Mouse (Mus musculus): ENCODE data around the gene Sf3b4. TPM values are rescaled to one million over a fixed set of nuclear protein-coding genes. Genes with fewer than 3 reads are reported as not detected.
"Not testable (repeated sequence)": the region's sequence is repeated elsewhere in the genome, so short reads cannot be mapped to it uniquely, and the experiment has no call there.

Sf3b4 gene
- polyA plus RNA-seq, 2 experiments from 2014 or later = 53.4 to 58.5 TPM

DNA sequence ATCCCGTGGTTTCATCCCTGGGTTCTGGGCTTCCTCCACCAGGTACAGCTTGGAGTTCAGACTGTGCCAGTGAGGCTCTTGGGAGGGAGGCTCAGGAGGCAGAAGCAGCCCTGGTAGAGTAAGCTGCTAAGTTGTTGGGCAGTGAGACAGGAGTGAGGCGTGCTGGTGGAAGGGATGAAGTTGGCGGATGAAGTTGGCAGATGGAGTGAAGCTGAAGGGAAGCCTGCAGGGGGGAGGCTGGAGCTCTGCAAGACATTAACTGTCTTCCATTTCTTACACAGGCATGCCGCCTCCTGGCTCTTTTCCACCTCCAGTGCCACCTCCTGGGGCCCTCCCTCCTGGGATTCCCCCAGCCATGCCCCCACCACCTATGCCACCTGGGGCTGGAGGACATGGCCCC lies 1.9 kb downstream of the Sf3b4 start:
- not testable (repeated sequence) for ATAC-seq

GRCm38 (mm10) chr3:96175251-96175650 lies 3.1 kb downstream of the Sf3b4 start:
- no peak for ATAC-seq

DNA sequence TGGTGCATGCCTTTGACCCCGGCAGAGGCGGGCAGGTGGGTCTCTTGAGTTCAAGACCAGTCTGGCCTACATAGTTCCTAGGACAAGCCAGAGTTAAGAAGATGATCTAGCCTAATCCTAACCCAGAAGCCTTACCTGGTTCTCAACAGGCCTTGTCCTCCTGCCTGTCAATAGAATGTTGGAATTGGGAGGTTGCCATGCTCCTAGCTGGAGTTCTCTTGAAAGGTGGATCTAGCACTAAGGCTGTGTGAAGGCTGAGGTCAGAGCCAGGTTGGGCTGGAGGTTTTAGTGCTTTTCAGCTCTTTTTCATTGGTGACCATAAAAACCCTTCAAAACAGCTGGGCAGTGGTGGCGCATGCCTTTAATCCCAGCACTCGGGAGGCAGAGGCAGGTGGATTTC lies 6.3 kb downstream of the Sf3b4 start:
- no peak for ATAC-seq

- ATAC-seq = no peak
These were observed 6.8 kb downstream of the Sf3b4 start for GRCm38 (mm10) chr3:96178902-96179301.

DNA sequence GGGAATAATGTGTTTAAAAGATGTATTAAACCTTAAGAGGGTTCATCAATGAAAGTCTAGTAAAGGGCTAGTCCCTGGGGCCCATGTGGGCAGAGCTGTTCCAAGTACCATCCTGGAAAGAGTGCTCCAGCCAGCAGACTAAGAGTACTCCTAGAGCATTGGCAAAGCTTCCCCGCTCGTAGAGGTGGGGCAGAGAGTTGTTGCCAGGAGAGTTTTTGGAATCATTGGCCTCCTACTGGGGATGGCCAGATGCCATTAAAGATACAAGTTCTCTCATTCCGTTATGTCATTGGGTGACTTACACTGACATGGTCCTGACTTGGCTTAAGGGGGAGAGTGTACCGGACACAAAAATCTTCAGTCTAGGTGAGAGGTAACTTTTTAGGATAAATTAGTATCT lies 7.4 kb downstream of the Sf3b4 start:
- ATAC-seq = no peak

DNA sequence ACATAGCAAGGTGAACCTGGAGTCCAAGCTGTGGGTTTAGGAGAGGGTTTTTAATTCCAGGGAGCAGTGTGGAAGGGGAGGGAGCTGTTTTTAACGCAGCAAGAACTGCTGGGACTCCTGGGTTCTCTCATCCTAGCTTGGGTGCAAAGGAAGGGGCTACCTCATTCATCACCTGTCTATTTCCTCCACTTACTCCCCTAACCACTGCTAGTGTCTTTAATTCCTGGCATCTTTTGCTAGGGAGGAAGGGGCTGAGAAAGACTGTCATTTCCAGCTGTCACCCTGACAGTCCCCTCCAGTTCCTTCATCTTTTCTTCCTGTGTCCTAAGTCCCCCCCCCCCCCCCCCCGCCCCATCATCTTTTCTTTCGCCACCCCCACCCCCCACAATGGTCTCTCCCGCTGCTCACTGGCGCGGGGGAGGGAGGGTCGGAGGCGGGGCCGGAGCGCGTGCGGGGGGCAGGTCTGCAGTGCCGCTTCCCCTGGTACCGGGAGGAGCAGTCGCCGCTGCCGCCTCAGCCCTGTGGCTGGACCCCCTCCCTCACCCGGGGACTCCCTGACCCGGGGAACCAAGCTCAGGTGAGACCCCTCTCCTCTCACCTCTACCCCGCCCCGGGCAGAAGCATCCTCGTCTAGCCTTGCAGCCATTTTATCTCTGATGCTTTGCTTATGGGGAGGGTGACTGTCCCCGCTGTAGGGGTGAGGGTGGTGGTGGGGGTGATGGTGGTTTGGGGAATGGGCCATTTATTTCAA lies 8.8 kb downstream of the Sf3b4 start, which contains the start of gene Sv2a:
TSS of gene Sv2a (plus strand) at position 425 of the 751 bp plus-strand sequence.
- ATAC-seq = peak; percentile 77

DNA sequence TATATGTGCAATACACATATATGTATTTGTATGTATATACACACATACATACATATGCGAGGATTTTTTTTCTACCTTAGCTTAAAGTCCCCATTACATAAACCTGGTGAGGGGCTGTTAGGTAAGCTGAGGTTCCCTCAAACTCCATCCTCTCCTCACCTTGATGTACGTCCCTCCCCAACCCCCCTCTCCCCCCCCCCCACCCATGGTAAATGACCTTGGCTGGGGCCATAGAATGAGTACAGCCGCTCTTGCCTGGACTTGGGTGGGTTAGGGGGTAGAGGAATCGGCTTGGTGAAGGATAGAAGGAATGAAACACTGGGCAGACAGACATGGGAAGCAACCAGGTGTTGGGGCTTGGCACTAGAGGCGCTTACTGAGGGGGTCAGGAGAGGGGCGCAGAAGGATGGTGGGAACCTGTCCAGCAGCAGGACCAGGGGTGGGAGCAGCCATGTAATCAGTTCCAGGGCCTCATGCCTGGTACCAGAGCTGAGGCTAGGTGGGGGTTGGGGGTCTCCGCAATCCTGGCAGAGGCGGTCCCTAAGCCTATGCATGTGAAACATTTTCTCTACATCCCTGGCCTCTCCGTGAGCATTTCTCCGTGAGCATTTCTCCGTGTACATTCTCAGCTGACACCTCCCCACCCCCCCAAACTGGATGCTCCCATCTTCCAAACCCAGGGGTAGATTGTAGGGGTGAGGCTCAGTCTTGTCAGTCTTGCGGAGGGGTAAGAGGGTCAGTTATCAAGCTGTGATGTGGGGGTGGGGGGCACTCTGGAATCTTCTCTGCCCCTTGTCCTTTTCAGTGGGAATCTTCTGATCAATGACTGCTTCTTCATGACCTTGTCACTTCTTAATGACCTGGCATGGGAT lies 9.6 kb downstream of the Sf3b4 start:
- no peak for ATAC-seq

- ATAC-seq = no peak
These were observed 10.2 kb downstream of the Sf3b4 start for GRCm38 (mm10) chr3:96182382-96182776.

DNA sequence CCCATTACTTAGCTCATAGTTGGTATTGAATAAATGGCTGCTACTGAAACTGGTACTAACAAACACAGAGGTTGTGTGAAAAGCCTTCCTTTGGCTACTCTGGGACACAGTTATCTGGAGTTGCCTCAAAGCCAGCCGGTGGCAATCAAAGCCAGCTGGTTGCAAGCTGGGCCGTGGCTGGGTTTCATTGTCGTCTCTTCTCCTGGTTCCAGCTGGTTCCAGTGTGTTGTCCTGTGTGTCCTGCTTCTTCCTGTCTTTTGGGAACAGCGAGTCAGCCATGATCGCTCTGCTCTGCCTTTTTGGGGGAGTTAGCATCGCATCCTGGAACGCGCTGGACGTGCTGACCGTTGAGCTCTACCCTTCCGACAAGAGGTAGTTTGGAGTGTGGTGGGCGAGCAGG lies 20.8 kb downstream of the Sf3b4 start:
- ATAC-seq = no peak

GRCm38 (mm10) chr3:96194966-96195365 lies 22.8 kb downstream of the Sf3b4 start:
- peak; percentile 15 for ATAC-seq

- ATAC-seq = no peak
These were observed 23.6 kb downstream of the Sf3b4 start for GRCm38 (mm10) chr3:96195616-96196313.

DNA sequence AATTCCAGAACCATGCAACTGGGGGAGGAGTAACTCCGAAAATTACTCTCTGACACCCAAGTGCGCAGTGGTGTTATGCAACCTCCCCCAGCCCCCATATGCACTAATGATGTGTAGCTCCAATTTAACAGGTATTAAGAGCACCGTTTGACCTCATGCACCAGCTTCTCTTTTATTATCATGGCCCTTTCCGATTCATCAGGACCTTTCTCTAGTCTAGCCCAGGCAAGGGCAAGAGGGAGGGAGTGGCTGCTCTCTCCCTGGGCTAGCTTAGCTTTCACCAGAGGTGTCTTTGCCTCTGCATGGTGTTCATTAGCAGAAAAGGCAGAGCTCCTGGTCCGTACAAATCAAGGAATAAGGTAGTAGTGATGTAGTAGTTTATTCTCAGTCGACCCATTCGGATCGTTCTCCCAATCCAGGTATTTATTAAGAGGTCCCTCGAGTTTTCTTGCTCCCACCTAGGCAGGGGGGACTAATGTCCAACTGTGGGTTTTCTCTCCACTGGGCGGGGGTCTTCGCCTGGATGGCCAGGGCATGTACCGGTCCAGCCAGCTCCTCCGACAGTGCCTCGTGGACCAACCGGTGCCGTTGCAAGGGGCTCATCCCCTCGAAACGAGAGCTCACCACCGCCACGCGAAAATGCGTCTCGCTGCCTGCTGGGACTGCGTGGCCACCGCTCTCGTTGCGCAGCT lies 24.5 kb downstream of the Sf3b4 start:
- no peak for ATAC-seq

DNA sequence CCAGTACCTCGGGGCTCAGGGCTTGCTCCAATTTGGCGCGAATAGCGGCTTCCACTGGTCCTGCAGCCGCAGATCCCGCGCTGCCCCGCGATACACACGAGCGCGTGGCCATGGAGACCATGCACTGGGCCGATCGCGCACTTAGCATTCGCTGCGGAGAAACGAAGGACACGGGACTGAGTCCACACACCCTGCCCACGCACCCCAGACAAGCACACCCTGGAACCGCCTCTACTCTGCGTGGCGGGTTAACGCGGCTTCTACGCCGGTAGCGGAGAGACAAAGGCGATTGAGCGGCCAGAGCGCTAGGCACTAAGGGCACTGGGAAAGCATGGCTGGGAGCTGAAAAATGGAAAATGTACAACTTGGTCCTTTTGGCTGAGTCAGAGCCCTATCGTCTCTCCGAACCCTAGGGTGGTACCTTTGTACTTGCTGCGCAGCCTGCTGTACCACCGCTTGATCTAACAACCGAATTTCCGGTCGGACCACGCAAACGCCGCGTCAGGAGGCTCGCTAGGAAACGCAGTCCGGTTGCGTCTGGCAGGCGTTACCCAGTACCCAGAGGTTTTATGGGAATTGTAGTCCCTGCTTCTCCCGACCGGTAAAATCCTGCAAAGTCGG lies 25.1 kb downstream of the Sf3b4 start:
- peak; percentile 82 for ATAC-seq

DNA sequence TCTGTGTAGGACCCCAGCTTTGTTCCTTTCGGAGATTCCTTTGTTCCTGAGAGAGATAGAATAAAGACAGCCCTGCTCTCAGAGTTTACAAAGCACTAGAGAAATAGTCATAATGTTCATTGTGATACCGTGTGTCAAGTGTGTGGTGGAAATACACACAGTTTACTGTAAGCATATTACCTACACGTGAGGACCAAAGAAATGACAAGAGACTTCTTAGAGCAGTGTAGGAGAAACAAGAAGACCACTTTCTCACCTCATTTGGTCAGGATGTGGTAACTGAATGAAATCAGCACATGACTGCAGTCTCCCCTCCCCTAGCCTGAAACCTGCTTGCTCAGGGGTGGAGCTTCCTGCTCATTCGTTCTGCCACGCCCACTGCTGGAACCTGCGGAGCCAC lies 26.0 kb downstream of the Sf3b4 start:
- ATAC-seq = peak; percentile 83

GRCm38 (mm10) chr3:96198601-96199251 lies 26.6 kb downstream of the Sf3b4 start:
- ATAC-seq = not testable (repeated sequence)

GRCm38 (mm10) chr3:96199731-96200130 lies 27.6 kb downstream of the Sf3b4 start:
- no peak for ATAC-seq

- no peak for ATAC-seq
These were observed 35.7 kb downstream of the Sf3b4 start for GRCm38 (mm10) chr3:96207819-96208218.

GRCm38 (mm10) chr3:96209242-96209641 lies 37.1 kb downstream of the Sf3b4 start:
- no peak for ATAC-seq

DNA sequence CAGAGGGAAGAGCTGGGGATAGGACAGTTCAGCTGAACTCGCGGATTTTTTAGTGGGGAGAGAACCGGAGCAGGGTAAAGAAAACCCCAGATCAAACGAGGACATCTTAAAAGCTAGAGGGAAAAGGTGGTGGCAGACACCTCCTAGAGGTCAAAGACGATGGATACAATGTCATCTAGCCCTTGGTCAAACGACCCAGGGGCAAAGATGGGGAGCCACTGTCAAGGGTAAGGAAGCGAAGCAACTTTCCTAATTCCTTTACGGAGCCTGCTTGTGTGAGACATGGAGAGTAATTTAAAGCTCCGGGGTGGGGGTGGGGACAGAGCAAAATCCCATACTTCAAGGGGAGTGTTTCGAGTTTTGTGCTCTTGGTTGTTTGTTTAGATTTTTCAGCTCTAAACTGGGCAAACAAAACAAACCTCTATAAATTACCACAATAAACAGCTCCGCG lies 47.1 kb downstream of the Sf3b4 start:
- peak; percentile 9 for ATAC-seq

GRCm38 (mm10) chr3:96219661-96220130 lies 47.6 kb downstream of the Sf3b4 start, which contains the start of the genes Bola1 and Hist2h2ab:
Gene Bola1, minus strand, starts transcription at chr3:96219709.
Gene Hist2h2ab, plus strand, starts transcription at chr3:96219865.
- peak; percentile 71 for ATAC-seq
